Mouse (Mus musculus) CD4-positive naive resting alpha-beta T cell, adult 57 days (primary cell): ENCODE results near the gene Wwc1. TPM values are rescaled to one million over a fixed set of nuclear protein-coding genes. Genes with fewer than 3 reads are reported as not detected.

Source experiments
- total RNA-seq: library from RNA; stranded (reverse); gene quantifications from one replicate; pipeline ENCODE4 v1.2.4, GENCODE M21; 2023

The Wwc1 gene
- 0.56 TPM for total RNA-seq

DNA sequence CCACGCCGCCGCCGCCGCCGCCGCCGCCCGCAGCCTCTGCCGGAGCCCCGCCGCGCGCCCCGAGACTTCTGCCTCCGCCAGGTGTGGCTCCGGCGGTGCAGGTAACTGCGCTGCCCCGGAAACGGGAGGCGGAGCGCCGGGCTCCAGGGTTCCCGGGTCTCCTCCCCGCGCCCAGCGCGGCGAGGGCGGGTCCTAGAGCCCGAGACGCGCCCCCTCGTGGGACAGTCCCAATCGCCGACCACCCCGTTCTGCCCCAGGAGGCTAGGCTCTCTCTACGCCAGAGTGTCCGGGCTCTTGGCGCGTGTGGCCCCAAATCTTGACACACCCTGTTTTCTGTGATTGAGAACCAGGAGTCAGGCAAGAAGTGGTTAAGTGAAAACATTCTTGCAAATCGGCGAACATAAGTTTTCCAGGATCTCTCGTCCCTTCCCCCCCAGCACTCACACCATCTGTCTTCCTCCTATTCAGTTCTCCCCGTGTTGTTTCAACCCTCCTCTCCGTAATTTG lies at the start of gene Wwc1:
Gene Wwc1 (minus strand): TSS at position 117 of the 507 bp plus-strand sequence.

DNA sequence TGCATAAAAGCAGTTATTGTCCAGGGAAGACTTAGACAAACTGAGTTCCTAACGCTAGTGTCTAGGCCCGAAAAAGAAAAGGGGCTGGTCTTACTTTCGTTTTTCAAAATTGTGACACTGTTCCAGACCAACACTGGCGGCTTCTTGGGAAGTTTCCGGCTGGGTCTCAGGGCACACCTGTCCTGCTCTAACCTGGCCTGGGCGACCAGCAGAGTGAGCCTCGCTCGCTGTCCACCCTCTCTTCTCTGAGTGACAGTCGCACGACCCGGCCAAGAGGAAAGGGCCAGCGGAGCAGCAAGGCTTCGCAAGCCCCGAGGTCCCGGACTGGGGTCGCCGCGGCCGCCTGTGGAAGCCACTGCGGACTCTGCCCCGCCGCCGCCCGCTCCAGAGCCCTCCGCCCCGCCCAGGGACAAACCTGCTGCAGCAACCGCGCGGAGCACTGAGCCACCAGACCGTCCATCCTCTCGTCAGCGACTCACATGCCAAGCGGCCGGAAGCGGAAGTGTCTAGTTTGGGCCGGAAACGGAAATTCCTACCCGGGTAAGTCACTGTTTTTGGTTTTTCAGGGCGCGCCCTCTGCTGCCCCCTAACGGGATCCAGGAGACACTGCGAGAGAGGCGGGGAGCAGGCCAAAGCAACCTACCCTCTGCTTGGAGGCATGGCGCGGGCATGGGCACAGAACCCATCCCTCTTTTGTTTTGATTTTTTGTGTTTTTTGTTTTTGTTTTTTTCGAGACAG lies 146.1 kb downstream of the Wwc1 start, which contains the start of gene Rars:
Gene Rars (minus strand): TSS at position 485 of the 739 bp plus-strand sequence.

DNA sequence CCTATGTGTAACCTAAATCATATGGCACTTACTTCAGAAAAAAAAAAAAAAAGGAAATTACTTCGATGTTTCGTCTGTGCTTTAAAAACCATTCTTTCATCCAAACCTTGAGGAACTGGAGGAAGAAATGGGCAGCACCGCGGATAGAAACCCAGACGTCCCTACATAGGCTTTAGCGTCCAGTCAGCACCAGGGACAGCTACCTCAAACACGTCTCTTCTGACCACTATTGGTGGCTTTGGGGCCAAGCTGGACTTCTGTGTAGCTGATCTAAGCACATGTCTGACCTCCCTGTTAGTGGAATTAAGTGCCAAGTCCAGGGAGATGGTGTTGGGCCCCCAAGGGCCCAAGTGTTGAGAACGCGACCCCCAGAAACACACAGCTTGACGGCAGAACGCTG lies 181.5 kb downstream of the Wwc1 start, which contains the start of gene Fbll1:
Gene Fbll1 (minus strand): TSS at position 11 of the 400 bp plus-strand sequence.

Other genes starting within 250 kb of the Wwc1 start
- gene Pank3, start 211.0 kb downstream of the Wwc1 start, total RNA-seq, result 23.4 TPM
- not detected for gene Fbll1, start 181.6 kb downstream of the Wwc1 start, total RNA-seq
- 61.3 TPM for gene Rars, start 146.0 kb downstream of the Wwc1 start, total RNA-seq